Mouse (Mus musculus): ENCODE measurements around the gene 4931406C07Rik.

DNA sequence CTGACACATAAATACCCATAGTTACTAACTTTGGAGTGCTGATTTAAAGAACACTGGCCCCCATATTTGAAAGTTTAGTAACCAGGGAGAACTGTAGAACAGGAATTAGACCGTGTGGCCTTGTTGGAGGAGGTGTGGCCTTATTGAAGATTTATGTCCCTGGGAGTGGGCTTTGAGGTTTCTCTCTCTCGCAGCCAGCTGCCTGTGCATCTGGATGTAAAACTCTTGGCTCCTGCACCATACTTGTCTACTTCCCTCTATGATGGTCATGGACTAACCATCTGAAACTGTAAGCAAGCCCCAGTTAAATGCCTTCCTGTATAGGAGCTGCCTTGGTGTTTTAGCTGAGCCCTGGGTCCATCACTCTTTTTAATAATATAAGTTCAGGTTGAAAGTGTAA is 7.8 kb downstream of the 4931406C07Rik start:
- TF ChIP-seq POLR2A (IDR thresholded peaks at IDR 0.05; ENCODE audit: borderline replicate concordance, low read depth, low read length) (no peak), CTCF (IDR thresholded peaks at IDR 0.05; ENCODE audit: low read depth, low read length) (no peak)
